Mouse (Mus musculus) heart, adult 2 months (tissue): ENCODE measurements around the gene Pink1. TPM values are rescaled to one million over a fixed set of nuclear protein-coding genes. Genes with fewer than 3 reads are reported as not detected.

ENCODE experiments used
- DNase-seq, 2 experiments: peaks; one replicate each; pipeline ENCODE4 v3.0.0; 2021
- H3K27ac ChIP-seq: fragments of 200-600 bp; 2 replicates; pipeline ENCODE4 v1.8.1; 2022
- H3K27me3 ChIP-seq: fragments of 200-500 bp; 2 replicates; pipeline ENCODE4 v1.6.1; 2012; ENCODE audit warnings: mild to moderate bottlenecking, low read length, inconsistent platforms, mixed read lengths; ENCODE audit not compliant: control insufficient read depth, insufficient read depth
- H3K36me3 ChIP-seq: fragments of 200-500 bp; 2 replicates; pipeline ENCODE4 v1.6.1; 2012; ENCODE audit warnings: low read length, inconsistent platforms; ENCODE audit not compliant: control insufficient read depth, insufficient read depth
- H3K4me1 ChIP-seq: fragments of 200-500 bp; 2 replicates; pipeline ENCODE4 v1.6.1; 2011; ENCODE audit warnings: low read length; ENCODE audit not compliant: control insufficient read depth, insufficient read depth
- H3K4me3 ChIP-seq: fragments of 200-600 bp; 2 replicates; pipeline ENCODE4 v1.8.1; 2022
- H3K79me2 ChIP-seq: fragments of 200-500 bp; replicated peaks from 2 replicates; pipeline ENCODE4 v1.6.1; 2012; ENCODE audit warnings: mild to moderate bottlenecking, inconsistent platforms, low read length, moderate library complexity, mixed read lengths; ENCODE audit not compliant: control insufficient read depth, insufficient read depth
- H3K9ac ChIP-seq: fragments of 200-500 bp; 2 replicates; pipeline ENCODE4 v1.6.1; 2012; ENCODE audit warnings: low read depth, mild to moderate bottlenecking, control low read depth, inconsistent platforms, low read length, mixed read lengths
- CTCF ChIP-seq: fragments of 200-600 bp; IDR thresholded peaks from 2 replicates; pipeline ENCODE4 v1.8.1; 2022; ENCODE audit warnings: antibody characterized with exemption, mild to moderate bottlenecking, moderate library complexity
- EP300 ChIP-seq: fragments of 200-500 bp; IDR thresholded peaks from 2 replicates; pipeline ENCODE4 v1.6.1; 2011; ENCODE audit warnings: low read depth, low read length, control low read depth; ENCODE audit not compliant: insufficient read depth
- POLR2A ChIP-seq: fragments of 200-500 bp; IDR thresholded peaks from 2 replicates; pipeline ENCODE4 v1.6.1; 2011; ENCODE audit warnings: mild to moderate bottlenecking, low read depth, low read length, control low read depth; ENCODE audit not compliant: insufficient read depth
- WGBS: fragments of 180-500 bp; shearing (Covaris S2); methylation state at CpG from one replicate; pipeline ENCODE4 v1.1.7; 2018; 5-methylcytosine and 5-hydroxymethylcytosine counted together
- intact Hi-C: fragments of 180-260 bp; cut with DNase I; formaldehyde crosslinking; loops from one replicate; pipeline ENCODE4 v1.15.1; 2025
- microRNA-seq, 2 experiments: library from miRNA; unstranded; fragments of <30 nt; microRNA quantifications; one replicate each; pipeline ENCODE4 v1.2.0; 2021
- polyA plus RNA-seq: library from polyadenylated mRNA; depleted of rRNA; stranded (reverse); fragments of >200 nt; gene quantifications from 2 replicates; pipeline ENCODE4 v1.2.3, GENCODE M21; 2012; rRNA removed
- total RNA-seq, 2 experiments: library from RNA; stranded (reverse); gene quantifications; 2 replicates each; pipeline ENCODE4 v1.2.3; 2021

Pink1 gene
- total and polyA plus RNA-seq, 3 experiments = 423 to 844 (median 719) TPM

DNA sequence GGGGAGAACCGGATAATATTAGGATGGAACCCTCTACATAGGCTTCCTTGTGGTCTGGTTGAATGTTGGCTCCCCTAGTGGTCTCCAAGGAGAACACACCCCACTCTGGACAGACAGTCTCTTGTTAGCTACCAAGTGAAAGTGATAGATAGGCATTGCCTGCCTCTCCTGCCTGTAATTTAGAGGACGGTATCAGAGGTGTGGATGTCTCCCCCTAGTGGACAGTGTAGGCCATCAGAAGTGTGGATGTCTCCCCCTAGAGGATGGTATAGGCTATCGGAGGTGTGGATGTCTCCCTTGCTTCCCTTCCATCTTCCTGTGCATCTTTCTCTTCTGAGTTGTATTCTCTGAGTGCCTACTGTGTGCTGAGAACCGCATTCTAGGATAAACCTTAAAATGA is 43.3 kb downstream of the Pink1 start:
- WGBS = 25% methylated on average over 4 of the region's 4 CpGs
- Histone ChIP-seq H3K9ac (no peak overlapping the region), H3K4me3 (no peak overlapping the region), H3K4me1 (no peaks in the 10 kb centered on the region), H3K79me2 (no peaks in the 10 kb centered on the region), H3K27me3 (no peaks in the 10 kb centered on the region), H3K36me3 (no peaks in the 10 kb centered on the region), H3K27ac (no peak overlapping the region)
- DNase-seq = peak in 1 of 2 experiments; percentile 34
- intact Hi-C loops = no loop called here
- TF ChIP-seq CTCF = peak; percentile 90
- TF ChIP-seq EP300 = 0 out of 2 replicates have a peak, but pooled peaks have one; percentile 65
- no peak for TF ChIP-seq POLR2A

DNA sequence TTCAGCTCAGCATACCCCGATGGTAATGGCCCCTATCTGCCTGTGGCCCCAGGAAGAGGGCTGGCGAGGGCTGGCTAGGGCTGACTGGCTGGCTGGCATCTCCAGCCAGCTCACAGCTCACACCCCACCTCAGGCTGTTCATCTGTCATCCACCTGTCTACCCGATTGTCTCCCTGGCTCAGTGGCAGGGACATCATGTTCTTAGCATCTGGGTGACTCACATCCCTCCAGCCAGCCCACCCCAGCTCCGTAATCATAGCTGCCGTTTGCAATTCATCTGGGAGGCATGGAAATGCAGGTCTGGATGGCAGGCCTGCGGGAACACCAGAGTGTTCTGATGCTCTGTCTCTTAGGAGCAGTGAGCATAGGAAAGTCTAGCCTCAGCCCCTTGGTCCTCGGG is 47.8 kb downstream of the Pink1 start:
- no peak overlapping the region for H3K4me3 ChIP-seq
- H3K9ac ChIP-seq = no peak overlapping the region
- no peaks in the 10 kb centered on the region for H3K79me2 ChIP-seq
- H3K4me1 ChIP-seq = no peaks in the 10 kb centered on the region
- no peaks in the 10 kb centered on the region for H3K36me3 ChIP-seq
- intact Hi-C loops = no loop called here
- TF ChIP-seq EP300 (no peak), CTCF (no peak), POLR2A (no peak)
- H3K27me3 ChIP-seq = no peaks in the 10 kb centered on the region
- WGBS = 60% methylated on average over 7 of the region's 7 CpGs
- DNase-seq = no peak
- H3K27ac ChIP-seq = no peak overlapping the region

DNA sequence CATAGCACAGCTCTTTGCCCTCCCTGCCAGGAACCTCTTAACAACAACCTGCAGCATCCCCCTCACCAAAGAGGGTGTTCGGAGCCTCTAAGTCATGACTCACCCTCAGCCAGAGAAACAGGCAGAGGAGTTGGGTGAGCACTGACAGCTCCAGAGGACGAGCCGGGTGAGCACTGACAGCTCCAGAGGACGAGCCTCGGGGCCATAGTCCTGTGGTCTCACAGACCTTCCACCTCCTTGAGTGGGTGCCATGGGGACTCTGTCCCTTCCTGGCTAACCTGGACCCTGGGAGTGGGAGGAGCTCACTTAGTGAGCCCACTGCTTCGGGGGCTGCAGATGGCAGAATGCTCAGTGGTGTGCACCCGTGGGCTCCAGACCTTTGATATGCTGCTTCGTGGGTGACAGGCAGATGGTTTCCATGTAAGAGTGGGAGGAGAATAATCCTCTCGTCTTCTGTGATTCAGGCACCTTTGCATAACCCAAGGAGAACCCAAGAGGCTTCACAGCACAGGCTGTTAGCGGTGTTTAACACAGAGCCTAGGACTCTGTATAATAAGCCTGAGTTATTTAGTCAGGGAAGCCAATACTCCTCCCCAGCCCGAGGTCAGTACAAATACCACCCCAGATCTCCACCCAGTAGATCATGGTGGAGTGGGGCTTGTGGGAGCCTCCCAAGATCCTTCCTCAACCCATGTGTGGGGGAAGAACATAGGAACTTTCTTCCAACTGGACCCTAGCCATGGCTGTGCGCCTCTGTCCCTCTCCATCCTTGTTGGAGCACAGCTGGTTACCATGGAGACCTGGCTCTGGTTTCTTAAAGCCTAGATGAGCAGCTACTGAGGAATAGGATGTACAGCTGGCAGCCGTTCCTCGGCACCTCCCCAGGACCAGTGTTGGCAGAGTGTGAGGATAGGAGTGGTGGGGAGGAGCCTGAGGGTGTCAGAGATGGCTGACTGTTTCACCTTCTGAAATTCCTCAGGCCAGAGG is 53.8 kb downstream of the Pink1 start:
- H3K79me2 ChIP-seq = no peaks in the 10 kb centered on the region
- H3K36me3 ChIP-seq = no peaks in the 10 kb centered on the region
- intact Hi-C loops = no loop called here
- no peak for TF ChIP-seq CTCF
- TF ChIP-seq POLR2A = no peak
- no peak for TF ChIP-seq EP300
- WGBS = 42% methylated on average over 14 of the region's 14 CpGs
- H3K27me3 ChIP-seq = no peaks in the 10 kb centered on the region
- no peak overlapping the region for H3K4me3 ChIP-seq
- no peak overlapping the region for H3K9ac ChIP-seq
- no peak overlapping the region for H3K27ac ChIP-seq
- peak in 1 of 2 experiments; percentile 29 for DNase-seq
- no peaks in the 10 kb centered on the region for H3K4me1 ChIP-seq

- H3K9ac ChIP-seq = no peak overlapping the region
- WGBS = 89% methylated on average over 10 of the region's 10 CpGs
- H3K79me2 ChIP-seq = no peaks in the 10 kb centered on the region
- H3K27me3 ChIP-seq = no peaks in the 10 kb centered on the region
- no peak overlapping the region for H3K4me3 ChIP-seq
- intact Hi-C loops = no loop called here
- no peak for TF ChIP-seq POLR2A
- TF ChIP-seq EP300 = no peak
- TF ChIP-seq CTCF = no peak
- H3K36me3 ChIP-seq = no peaks in the 10 kb centered on the region
- H3K4me1 ChIP-seq = no peaks in the 10 kb centered on the region
- H3K27ac ChIP-seq = no peak overlapping the region
- DNase-seq = no peak
These were observed 58.2 kb downstream of the Pink1 start for GRCm38 (mm10) chr4:138267869-138268268.

Small RNA genes lying within 50 kb of the gene (microRNA-seq; reads per million reads assigned to microRNA genes)
- gene Gm27646 (0 to 0.77 reads per million in 2 experiments), gene Mir7019 (3.5 to 4.5 reads per million in 2 experiments)

Other genes starting within 250 kb of the Pink1 start
- gene Hp1bp3, start 110.0 kb downstream of the Pink1 start, total RNA-seq = 10 to 100 TPM; 74.7 to 85.0 TPM
- 48.0 and 83.9 TPM in 2 replicates for gene Hp1bp3, start 110.0 kb downstream of the Pink1 start, polyA plus RNA-seq
- gene Sh2d5, start 75.9 kb downstream of the Pink1 start, total RNA-seq = not detected
- gene Sh2d5, start 75.9 kb downstream of the Pink1 start, polyA plus RNA-seq = 0.16 and 0.20 TPM in 2 replicates
- under 1 TPM in 1 of 2 experiments, not detected in 1; 0.18 TPM for gene Kif17, start 75.9 kb downstream of the Pink1 start, total RNA-seq
- 0.29 and 0.55 TPM in 2 replicates for gene Kif17, start 75.9 kb downstream of the Pink1 start, polyA plus RNA-seq
- gene Ddost, start 21.6 kb downstream of the Pink1 start, total RNA-seq = 10 to 100 TPM; 63.2 to 68.9 TPM
- gene Ddost, start 21.6 kb downstream of the Pink1 start, polyA plus RNA-seq = 84.4 and 96.9 TPM in 2 replicates
- 1 to 10 TPM; 1.4 TPM for gene Cda, start 41.7 kb upstream of the Pink1 start, total RNA-seq
- 1.9 and 3.3 TPM in 2 replicates for gene Cda, start 41.7 kb upstream of the Pink1 start, polyA plus RNA-seq
- not detected for gene Fam43b, start 70.2 kb upstream of the Pink1 start, total RNA-seq
- gene Fam43b, start 70.2 kb upstream of the Pink1 start, polyA plus RNA-seq = not detected in 2 replicates
- 10 to 100 TPM; 75.0 to 75.5 TPM for gene Mul1, start 108.4 kb upstream of the Pink1 start, total RNA-seq
- 25.3 and 32.9 TPM in 2 replicates for gene Mul1, start 108.4 kb upstream of the Pink1 start, polyA plus RNA-seq
- 10 to 100 TPM; 12.0 to 12.7 TPM for gene Camk2n1, start 128.0 kb upstream of the Pink1 start, total RNA-seq
- gene Camk2n1, start 128.0 kb upstream of the Pink1 start, polyA plus RNA-seq = 6.9 and 7.1 TPM in 2 replicates